Mouse (Mus musculus) hindbrain, embryonic 16.5 days (tissue): ENCODE results near the gene Gm49396. TPM values are rescaled to one million over a fixed set of nuclear protein-coding genes. Genes with fewer than 3 reads are reported as not detected.
A peak's percentile ranks its signal among the peaks of the same experiment; 100 is the strongest.

ENCODE experiments used
- ATAC-seq: fragments of 200-750 bp; cut with Nextera tagmentation; 2 replicates; pipeline ENCODE4 v1.8.0; 2017; ENCODE audit warnings: moderate TSS enrichment, moderate library complexity
- H3K27ac ChIP-seq: fragments of 300-500 bp; sonication (generic); 2 replicates; pipeline ENCODE4 v1.5.1; 2014; ENCODE audit warnings: low read depth, mild to moderate bottlenecking, control low read depth, low read length, moderate library complexity
- H3K27me3 ChIP-seq: fragments of 300-500 bp; sonication (generic); replicated peaks from 2 replicates; pipeline ENCODE4 v1.6.1; 2014; ENCODE audit warnings: low read length; ENCODE audit not compliant: control insufficient read depth, insufficient read depth
- H3K36me3 ChIP-seq: fragments of 300-500 bp; sonication (generic); 2 replicates; pipeline ENCODE4 v1.6.1; 2014; ENCODE audit warnings: mild to moderate bottlenecking, low read length, moderate library complexity, mixed read lengths; ENCODE audit not compliant: control insufficient read depth, insufficient read depth
- H3K4me1 ChIP-seq: fragments of 300-500 bp; sonication (generic); 2 replicates; pipeline ENCODE4 v1.6.1; 2014; ENCODE audit warnings: low read depth, low read length; ENCODE audit not compliant: control insufficient read depth, insufficient read depth
- H3K4me2 ChIP-seq: fragments of 300-500 bp; sonication (generic); 2 replicates; pipeline ENCODE4 v1.6.1; 2014; ENCODE audit warnings: mild to moderate bottlenecking, low read length, control low read depth, moderate library complexity
- H3K4me3 ChIP-seq: fragments of 300-500 bp; sonication (generic); 2 replicates; pipeline ENCODE4 v1.5.1; 2014; ENCODE audit warnings: mild to moderate bottlenecking, low read length, control low read depth, moderate library complexity
- H3K9ac ChIP-seq: fragments of 300-500 bp; sonication (generic); 2 replicates; pipeline ENCODE4 v1.6.1; 2014; ENCODE audit warnings: low read depth, mild to moderate bottlenecking, control low read depth, low read length, moderate library complexity
- H3K9me3 ChIP-seq: fragments of 300-500 bp; sonication (generic); 2 replicates; pipeline ENCODE4 v1.6.1; 2014; ENCODE audit warnings: mild to moderate bottlenecking, low read length, moderate library complexity; ENCODE audit not compliant: control insufficient read depth
- WGBS: fragments of 180-500 bp; shearing (Covaris S2); extraction: QIAGEN DNeasy Blood & Tissue Kit; methylation state at CpG from one replicate; pipeline ENCODE4 v1.1.7; 2014; 5-methylcytosine and 5-hydroxymethylcytosine counted together
- microRNA-seq: library from miRNA; unstranded; fragments of <30 nt; microRNA quantifications from one replicate; pipeline ENCODE4, GENCODE M21; 2017
- polyA plus RNA-seq: library from polyadenylated mRNA; unstranded; fragments of >200 nt; fragmentation: Nextera tagmentation; extraction: Ambion mirVana; gene quantifications from 2 replicates; pipeline ENCODE4 v1.2.1, GENCODE M21; 2015

Gm49396 gene
- polyA plus RNA-seq, 1 experiment from 2014 or later: 13.7 TPM

DNA sequence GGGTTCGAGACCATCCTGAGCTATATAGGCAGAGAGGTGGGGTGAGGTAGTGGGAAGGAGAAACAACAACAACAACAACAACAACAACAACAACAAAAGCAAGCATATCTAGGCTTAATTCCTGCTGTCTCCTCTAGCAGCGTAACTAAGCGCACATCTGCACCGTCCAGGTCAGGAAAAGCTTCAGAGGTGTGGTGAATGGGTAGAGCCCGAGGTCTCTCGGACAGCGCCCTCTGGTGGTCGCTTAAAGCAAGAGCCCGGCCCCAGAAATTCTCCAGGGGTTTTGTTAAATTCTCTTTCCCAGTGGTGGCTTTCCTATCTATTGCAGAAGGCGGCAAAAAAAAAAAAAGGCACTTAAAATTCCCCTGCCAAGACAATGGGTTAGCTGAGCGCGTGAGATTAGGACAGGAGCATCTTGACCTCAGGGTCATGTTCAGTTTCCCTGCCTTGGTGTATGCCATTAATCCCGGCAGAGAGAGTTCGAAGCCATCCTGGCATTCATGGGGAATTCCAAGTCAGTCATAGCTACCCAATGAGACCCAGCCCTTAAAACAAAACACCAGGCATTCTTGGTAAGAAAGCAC, 50.5 kb downstream of the Gm49396 start:
- WGBS: 29% methylated on average over 14 of the region's 14 CpGs
- H3K36me3 ChIP-seq: peaks cover 28% of the 10 kb centered on the region
- no peaks in the 10 kb centered on the region for H3K27me3 ChIP-seq
- no peak overlapping the region for H3K4me2 ChIP-seq
- H3K9ac ChIP-seq: no peak overlapping the region
- H3K9me3 ChIP-seq: no peaks in the 10 kb centered on the region
- no peak overlapping the region for H3K4me3 ChIP-seq
- no peaks in the 10 kb centered on the region for H3K4me1 ChIP-seq
- no peak overlapping the region for H3K27ac ChIP-seq
- no peak for ATAC-seq

DNA sequence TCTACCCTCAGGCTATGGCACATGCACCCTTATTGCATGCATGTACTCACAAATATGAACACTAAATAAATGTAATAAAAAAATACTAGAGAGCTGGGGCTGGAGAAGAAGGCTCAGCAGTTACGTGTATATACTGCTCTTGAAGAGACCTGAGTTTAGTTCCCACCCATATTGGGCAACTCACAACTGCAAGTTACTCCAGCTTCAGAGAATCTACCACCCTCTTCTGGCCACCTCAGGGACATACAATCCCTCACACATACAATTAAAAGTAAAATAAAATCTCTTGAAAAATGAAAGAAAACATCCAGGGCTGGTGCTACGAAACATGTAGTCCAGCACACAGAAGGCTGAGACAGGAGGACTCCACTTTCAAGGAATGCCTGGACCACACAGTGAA, 51.3 kb downstream of the Gm49396 start:
- peaks cover 36% of the 10 kb centered on the region for H3K36me3 ChIP-seq
- no peak overlapping the region for H3K4me2 ChIP-seq
- no peak overlapping the region for H3K9ac ChIP-seq
- no peak overlapping the region for H3K4me3 ChIP-seq
- no peaks in the 10 kb centered on the region for H3K27me3 ChIP-seq
- no peaks in the 10 kb centered on the region for H3K9me3 ChIP-seq
- WGBS: 74% methylated on average over 2 of the region's 2 CpGs
- no peak for ATAC-seq
- H3K27ac ChIP-seq: no peak overlapping the region
- H3K4me1 ChIP-seq: no peaks in the 10 kb centered on the region

DNA sequence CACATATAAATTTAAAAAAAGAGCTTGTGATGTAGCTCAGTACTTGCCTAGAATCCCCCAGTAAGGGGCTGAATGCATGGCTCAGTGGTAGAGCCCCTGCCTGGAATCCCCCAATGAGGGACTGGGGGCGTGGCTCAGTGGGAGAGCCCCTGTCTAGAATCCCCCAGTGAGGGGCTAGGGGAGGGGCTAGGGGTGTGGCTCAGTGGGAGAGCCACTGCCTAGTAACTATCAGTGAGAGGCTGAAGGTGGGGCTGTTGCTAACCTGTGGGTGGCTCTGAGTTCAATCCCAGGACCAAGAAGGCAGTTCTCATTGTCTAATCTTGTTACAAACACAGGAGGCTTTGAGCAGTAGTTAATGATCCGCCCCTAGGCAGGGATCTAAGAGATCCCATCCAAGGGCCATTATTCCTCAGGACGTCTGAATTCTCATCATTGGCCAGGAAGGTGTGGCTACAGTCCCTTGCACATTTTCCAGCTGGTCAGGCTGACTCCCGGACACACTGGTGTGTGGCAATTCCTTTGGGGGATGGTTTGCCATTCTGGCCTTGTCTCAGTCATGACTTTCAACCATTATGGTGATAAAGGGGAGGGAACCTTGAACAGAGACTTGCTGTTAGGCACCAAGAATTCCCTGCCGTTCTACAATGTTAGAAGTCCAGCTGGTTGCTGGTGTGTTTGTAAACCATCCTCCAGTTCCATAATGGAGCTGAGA, 52.1 kb downstream of the Gm49396 start:
- peaks cover 38% of the 10 kb centered on the region for H3K36me3 ChIP-seq
- WGBS: 60% methylated on average over 5 of the region's 5 CpGs
- H3K27ac ChIP-seq: no peak overlapping the region
- no peak overlapping the region for H3K9ac ChIP-seq
- no peaks in the 10 kb centered on the region for H3K4me1 ChIP-seq
- ATAC-seq: 0 out of 2 replicates have a peak, but pooled peaks have one; percentile 31
- no peaks in the 10 kb centered on the region for H3K9me3 ChIP-seq
- no peaks in the 10 kb centered on the region for H3K27me3 ChIP-seq
- H3K4me2 ChIP-seq: no peak overlapping the region
- no peak overlapping the region for H3K4me3 ChIP-seq

Small RNAs within 50 kb of the gene (microRNA-seq; reads per million reads assigned to microRNA genes)
- gene Gm38670 (0.83 reads per million), gene Mir3569 (1.2 reads per million)

Other genes with a start within 250 kb of the Gm49396 start
- gene Syne4, start 248.5 kb upstream of the Gm49396 start, polyA plus RNA-seq: 14.6 and 14.8 TPM in 2 replicates
- 0.21 and 0.54 TPM in 2 replicates for gene E130208F15Rik, start 241.6 kb upstream of the Gm49396 start, polyA plus RNA-seq
- 16.8 and 17.0 TPM in 2 replicates for gene Sdhaf1, start 239.4 kb upstream of the Gm49396 start, polyA plus RNA-seq
- 15.8 and 16.8 TPM in 2 replicates for gene Lrfn3, start 200.6 kb upstream of the Gm49396 start, polyA plus RNA-seq
- 29.7 and 31.5 TPM in 2 replicates for gene Tyrobp, start 149.6 kb upstream of the Gm49396 start, polyA plus RNA-seq
- gene Hcst, start 143.5 kb upstream of the Gm49396 start, polyA plus RNA-seq: 0.95 and 0.97 TPM in 2 replicates
- gene Nfkbid, start 141.6 kb upstream of the Gm49396 start, polyA plus RNA-seq: 2.5 and 2.9 TPM in 2 replicates
- gene Aplp1, start 117.8 kb upstream of the Gm49396 start, polyA plus RNA-seq: 742 and 752 TPM in 2 replicates
- gene Kirrel2, start 105.7 kb upstream of the Gm49396 start, polyA plus RNA-seq: 3.0 and 4.2 TPM in 2 replicates
- gene Nphs1, start 105.0 kb upstream of the Gm49396 start, polyA plus RNA-seq: 0.98 and 1.7 TPM in 2 replicates
- gene Prodh2, start 69.7 kb upstream of the Gm49396 start, polyA plus RNA-seq: not detected in 2 replicates
- gene Arhgap33, start 28.3 kb upstream of the Gm49396 start, polyA plus RNA-seq: 94.8 and 134 TPM in 2 replicates
- 14.2 TPM in 2 replicates for gene Hspb6, start 11.2 kb upstream of the Gm49396 start, polyA plus RNA-seq
- gene Proser3, start 11.0 kb upstream of the Gm49396 start, polyA plus RNA-seq: 6.8 and 7.5 TPM in 2 replicates
- 51.0 and 58.7 TPM in 2 replicates for gene Lin37, start 3.5 kb upstream of the Gm49396 start, polyA plus RNA-seq
- 86.8 and 96.9 TPM in 2 replicates for gene U2af1l4, start within 50 bp of the Gm49396 start, polyA plus RNA-seq
- gene Psenen, start 283 bp downstream of the Gm49396 start, polyA plus RNA-seq: 121 and 132 TPM in 2 replicates
- gene Igflr1, start 2.1 kb downstream of the Gm49396 start, polyA plus RNA-seq: 4.0 and 6.8 TPM in 2 replicates
- gene Kmt2b, start 25.4 kb downstream of the Gm49396 start, polyA plus RNA-seq: 8.1 and 9.3 TPM in 2 replicates
- 0.11 and 0.21 TPM in 2 replicates for gene Zbtb32, start 35.6 kb downstream of the Gm49396 start, polyA plus RNA-seq
- 0.70 and 0.72 TPM in 2 replicates for gene Upk1a, start 49.5 kb downstream of the Gm49396 start, polyA plus RNA-seq
- 1,112 and 1,310 TPM in 2 replicates for gene Cox6b1, start 62.8 kb downstream of the Gm49396 start, polyA plus RNA-seq
- not detected in 2 replicates for gene Etv2, start 72.5 kb downstream of the Gm49396 start, polyA plus RNA-seq
- gene Rbm42, start 87.0 kb downstream of the Gm49396 start, polyA plus RNA-seq: 125 and 128 TPM in 2 replicates
- gene Haus5, start 101.7 kb downstream of the Gm49396 start, polyA plus RNA-seq: 25.7 and 28.8 TPM in 2 replicates
- not detected in 2 replicates for gene Pmis2, start 108.3 kb downstream of the Gm49396 start, polyA plus RNA-seq
- gene 2200002J24Rik, start 135.6 kb downstream of the Gm49396 start, polyA plus RNA-seq: not detected in 2 replicates
- gene Atp4a, start 148.9 kb downstream of the Gm49396 start, polyA plus RNA-seq: 3.0 and 3.7 TPM in 2 replicates
- gene Tmem147, start 166.2 kb downstream of the Gm49396 start, polyA plus RNA-seq: 278 and 301 TPM in 2 replicates
- 0.82 and 1.1 TPM in 2 replicates for gene Gapdhs, start 180.3 kb downstream of the Gm49396 start, polyA plus RNA-seq
- gene Sbsn, start 188.1 kb downstream of the Gm49396 start, polyA plus RNA-seq: 0.98 and 1.0 TPM in 2 replicates
- 1.8 and 2.2 TPM in 2 replicates for gene Dmkn, start 200.4 kb downstream of the Gm49396 start, polyA plus RNA-seq
- 0.38 TPM in 1 of 2 replicates, not detected in the other for gene Krtdap, start 224.6 kb downstream of the Gm49396 start, polyA plus RNA-seq